Mouse (Mus musculus) inflammation-experienced regulatory T-cells, adult 6 months (primary cell): ENCODE measurements around the gene Rhof. TPM values are rescaled to one million over a fixed set of nuclear protein-coding genes. Genes with fewer than 3 reads are reported as not detected.

Source experiments
- ATAC-seq: one replicate; pipeline ENCODE4 v1.8.0; 2017
- polyA plus RNA-seq, 3 experiments: library from polyadenylated mRNA; unstranded; fragments of 100-300 nt; shearing (Covaris generic); gene quantifications; one replicate each; pipeline ENCODE4 v1.2.1; 2017

Gene Rhof
- polyA plus RNA-seq, 3 experiments from 2014 or later = 62.4 to 71.7 (median 66.6) TPM

DNA sequence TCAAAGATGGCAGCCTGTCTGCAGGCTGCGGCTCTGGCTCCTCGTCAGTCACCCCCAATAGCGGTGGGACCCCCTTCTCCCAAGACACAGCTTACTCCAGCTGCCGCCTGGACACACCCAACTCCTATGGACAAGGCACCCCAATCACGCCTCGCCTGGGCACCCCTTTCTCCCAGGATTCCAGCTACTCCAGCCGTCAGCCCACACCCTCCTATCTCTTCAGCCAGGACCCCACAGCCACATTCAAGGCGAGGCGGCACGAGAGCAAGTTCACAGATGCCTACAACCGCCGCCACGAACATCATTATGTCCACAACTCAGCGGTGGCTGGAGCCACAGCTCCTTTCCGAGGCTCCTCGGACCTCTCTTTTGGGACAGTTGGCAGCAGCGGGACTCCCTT, 15.1 kb upstream of the Rhof start:
- no peak for ATAC-seq

DNA sequence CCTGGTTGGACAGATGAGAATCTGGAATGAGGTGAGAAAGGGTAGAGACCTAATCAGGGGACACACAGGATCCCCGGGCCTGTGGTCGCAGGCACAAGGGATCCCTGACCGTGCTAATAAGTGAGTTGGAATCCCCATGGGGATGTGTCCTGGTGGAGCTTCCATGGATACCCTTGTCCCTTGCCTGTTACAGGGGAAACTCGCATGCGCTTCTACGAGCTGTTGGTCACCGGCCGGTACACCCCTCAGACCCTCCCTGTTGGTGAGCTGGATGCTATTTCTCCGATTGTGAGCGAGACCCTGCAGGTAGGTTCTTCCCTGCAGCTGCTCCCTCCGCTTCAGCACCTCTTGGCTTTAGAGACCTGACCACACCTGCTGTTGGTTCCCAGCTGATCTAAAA, 13.9 kb upstream of the Rhof start:
- no peak for ATAC-seq

DNA sequence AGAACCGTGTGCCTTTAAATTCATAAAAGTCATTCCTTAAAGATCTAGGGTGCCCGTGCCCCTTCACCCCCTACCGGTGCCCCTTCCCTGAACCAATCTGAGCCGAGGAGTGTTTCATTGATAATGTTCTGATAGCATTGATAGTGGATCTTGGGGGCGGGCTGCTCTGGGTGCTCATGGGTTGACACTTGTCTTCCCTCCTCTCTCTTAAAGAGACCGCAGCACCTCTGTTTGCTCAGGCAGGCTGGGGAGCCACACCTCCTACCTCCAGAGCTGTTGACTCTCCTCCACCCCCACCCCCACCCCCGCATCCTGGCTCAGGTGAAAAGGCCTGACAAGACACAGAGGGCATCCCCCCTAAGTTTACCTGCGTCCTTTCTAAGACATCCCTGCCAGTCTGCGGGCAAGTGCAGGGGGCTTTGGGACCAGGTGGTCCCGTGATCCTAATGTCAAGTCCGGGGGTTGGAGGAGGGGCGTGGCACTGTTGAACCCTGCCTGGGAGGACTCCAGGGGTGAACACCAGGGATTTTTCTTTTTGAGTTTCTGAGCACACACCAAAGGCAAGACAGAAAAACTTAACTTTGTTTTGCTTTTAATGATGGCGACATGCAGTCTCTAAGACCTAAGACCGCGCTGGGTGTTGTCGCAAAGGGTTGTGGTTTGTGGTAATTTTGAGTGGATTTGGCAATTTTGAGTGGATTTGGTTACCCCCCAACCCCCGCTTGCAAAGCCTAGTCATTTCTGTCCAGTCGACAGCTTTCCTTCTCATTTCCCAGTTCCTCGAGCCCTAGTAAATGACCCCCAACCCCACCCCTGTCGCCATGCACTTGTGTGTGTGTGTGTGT, 12.5 kb upstream of the Rhof start:
- peak; percentile 26 for ATAC-seq

DNA sequence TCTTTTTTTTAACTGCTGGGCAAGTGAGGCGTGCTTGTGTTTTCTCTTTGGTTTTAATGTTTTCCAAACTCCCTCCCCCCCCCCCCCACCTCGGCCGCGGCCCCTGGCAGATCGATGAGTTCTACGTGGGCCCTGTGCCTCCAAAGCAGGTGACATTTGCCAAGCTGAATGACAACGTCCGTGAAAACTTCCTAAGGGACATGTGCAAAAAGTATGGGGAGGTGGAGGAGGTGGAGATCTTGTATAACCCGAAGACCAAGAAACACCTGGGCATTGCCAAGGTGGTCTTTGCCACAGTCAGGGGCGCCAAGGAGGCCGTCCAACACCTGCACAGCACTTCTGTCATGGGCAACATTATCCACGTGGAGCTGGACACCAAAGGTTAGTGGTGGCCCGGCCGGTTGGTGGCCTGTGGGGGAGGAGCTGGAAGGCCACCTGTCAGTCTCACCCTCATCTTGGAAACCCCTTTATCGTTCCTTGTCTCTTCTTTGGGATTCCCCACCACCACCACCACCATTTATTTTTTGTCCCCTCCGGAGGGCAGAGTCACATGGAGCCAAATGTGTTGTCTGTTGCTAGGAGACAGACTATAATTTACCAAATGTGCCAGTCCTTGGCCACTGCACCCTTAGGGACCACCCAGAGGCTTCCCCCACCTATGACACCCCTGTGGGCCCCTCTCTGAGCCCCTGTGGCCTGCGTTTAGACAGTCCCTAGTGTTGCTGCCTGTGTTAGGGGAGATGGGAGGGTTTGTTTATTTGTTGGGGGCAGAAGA, 11.7 kb upstream of the Rhof start:
- ATAC-seq = no peak

DNA sequence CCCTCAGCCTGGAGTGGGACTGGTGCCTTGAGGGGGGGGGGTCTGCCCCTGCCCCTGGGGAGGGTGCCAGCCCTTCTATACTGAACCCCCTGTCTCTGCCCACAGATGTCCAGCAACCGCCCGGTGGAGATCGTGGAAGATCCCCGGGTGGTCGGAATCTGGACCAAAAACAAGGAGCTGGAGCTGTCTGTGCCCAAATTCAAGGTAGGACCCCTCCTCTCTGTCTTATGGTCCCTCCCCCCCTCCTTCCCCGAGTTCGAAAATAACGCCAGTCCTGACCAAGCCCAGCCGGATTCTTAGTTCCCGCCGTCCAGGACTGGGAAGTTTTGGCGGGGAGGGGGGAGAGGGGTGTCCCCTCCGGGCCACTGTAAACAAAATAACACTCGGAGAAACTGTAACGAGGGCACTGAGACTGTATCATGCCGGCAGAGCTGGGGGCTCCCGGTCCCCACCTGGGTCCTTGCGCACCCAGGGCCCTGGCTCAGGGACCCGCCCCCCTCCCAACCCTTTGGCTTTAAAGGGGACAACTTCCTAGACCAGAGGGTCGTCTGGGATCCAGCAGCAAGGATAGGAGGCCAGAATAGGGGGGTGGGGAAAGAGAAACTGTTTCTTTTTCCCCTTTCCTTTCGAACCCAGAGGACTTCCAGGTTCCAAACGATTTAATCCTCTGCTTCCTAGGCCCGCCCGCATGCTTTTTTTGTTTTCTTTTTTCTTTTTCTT, 10.9 kb upstream of the Rhof start:
- no peak for ATAC-seq

DNA sequence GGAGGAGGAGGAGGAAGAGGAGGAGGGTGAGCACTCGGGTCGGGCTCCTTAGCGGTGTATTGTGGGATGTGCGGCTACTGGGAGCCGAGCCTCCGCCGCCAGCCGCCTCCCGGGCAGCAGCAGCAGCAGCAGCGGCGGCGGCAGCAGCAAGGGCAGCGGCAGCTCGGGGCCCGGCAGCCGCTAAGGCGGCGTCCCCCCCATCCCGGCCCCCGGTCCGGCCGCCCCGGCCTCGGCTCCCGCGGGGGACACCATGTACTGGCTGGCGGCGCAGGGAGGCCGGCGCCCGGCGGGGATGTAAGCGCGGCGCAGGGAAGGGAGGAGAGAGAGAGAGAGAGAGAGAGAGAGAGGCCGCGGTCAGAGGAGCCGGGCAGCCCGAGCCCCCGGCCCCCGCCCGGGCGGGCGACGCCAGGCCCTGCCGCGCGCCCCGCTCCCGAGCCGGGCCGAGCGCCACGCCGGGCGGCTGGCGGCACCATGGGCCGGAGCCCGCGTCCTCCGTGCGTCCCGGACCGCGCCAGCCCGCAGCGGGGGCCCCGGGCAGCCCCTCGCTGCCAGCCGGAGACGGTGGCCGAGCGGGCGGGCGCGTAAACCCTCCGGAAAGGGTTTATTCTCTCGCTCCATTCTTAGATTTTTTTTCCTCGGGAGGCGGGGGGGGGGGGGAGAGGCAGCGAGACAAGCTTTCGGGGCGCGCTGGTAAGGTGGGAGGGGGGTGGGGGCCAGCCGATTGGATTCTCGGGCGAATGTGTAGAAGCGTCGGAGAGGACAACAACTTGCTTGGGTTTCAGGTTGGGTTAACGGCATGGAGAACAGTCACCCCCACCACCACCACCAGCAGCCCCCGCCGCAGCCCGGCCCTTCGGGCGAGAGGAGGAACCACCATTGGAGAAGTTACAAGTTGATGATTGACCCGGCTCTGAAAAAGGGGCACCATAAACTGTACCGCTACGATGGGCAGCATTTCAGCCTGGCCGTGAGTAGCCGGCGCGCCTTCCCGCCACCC, 10.0 kb upstream of the Rhof start, which contains the start of gene Setd1b:
Gene Setd1b, plus strand, starts transcription at position 33 of the 997 bp plus-strand sequence.
- ATAC-seq = no peak

DNA sequence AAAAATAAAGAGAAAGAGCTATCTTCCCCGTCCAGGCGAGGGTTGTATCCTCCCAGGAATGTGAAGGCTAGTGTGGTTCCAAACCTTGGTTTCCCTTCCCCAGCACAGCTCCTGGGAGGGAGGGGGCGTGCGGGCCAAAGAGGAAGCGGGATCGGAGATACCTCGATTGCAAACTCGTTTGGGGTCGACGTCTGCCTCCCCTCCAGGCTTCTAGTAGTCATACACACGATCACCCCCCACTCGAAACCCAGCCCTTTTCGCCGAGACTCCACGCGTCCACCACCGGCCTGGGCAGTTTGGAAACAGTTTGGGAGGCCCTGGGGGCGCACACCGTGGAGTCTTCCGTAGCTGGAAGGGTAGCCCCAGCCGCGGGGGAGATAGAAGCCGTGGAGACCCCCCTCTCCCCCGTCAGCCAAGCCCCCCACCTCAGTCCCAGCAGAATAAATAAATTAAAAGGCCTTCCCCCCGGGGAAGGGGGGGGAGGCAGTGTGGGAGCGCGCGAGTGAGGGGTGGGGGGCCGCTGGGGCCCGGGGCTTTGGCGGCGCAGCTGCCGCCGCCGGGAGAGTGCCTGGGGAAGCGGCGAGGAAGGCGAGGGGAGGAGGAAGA, 9.2 kb upstream of the Rhof start:
- ATAC-seq = no peak

DNA sequence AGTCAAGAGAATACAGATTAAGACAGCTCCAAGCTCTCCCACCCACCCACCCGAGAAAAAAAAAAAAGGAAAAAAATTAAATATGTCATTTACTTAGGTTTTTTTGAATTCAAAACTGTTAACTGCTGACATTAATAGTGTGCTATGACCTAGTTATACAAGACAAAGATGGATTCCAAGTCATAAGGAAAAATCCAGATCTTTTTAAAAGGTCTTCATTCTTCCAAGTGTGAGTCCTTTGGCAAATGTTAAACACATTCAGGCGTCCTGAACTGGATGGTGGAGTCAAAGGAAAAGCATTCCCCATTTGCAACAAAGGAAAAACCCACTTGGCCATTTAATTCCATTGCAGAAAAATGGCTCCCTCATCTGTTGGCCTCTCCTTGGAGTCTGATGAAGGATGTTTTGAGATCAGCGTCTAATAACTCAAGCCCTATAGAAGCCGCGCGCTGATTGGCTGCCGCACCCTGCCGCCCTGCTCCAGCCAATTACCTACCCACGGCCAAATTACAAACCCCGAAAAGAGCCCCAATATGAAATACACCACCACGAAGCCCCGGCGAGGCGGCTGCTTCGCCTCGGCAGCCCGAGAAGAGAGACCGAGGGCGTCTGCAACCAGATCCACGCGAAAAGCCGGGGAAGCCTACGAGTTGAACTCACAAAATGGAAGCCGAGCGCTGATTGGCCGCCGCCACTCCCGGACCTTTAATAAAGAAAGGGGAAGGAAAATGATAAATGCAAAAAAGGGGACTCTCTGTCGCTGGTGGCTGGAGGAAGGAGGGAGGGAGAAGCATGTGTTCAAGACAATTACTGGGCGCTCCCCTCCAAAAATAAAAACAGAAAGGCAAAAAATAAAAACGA, 8.4 kb upstream of the Rhof start:
- peak; percentile 79 for ATAC-seq

DNA sequence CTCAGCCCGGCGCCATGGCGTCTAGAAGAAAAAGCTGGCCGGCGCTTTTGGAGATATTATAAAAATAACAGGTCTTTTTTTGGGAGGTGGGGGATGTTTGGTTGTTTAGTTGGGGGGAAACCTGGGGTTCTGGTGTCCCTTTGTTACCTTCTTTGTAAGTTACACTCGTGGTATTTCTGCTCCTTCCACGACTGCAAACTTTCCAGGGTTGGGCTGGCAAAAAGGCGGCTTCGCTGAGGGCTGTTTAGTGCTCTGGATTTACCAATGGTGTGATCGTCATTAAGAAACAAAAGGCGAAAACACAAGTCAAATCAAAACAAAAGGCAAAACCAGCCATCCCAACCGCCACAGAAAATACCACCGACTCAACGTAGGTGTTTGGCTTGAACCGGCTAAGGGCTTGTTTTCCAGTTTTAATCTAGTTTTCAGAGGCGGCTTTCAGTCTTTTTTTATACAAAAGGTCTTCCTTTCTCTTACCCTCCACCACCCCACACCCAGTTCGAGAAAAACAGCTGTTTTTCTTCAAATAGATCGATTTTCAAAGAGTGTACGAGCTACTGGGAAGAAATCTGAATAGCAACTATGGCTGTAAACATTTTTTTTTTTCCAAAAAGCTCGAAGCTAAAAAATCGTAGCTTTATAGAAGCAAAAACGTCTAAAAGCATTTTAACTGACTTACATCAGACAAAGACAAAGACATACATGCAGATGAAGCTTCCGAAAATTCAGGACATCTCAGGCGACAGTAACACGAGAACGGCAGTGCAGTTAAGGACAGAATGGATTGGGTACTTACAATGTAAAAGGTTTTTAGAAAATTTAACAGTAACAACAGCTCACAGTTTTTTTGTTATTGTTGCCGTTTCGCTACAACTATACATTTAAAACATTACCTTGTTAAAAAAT, 7.5 kb upstream of the Rhof start:
- no peak for ATAC-seq

DNA sequence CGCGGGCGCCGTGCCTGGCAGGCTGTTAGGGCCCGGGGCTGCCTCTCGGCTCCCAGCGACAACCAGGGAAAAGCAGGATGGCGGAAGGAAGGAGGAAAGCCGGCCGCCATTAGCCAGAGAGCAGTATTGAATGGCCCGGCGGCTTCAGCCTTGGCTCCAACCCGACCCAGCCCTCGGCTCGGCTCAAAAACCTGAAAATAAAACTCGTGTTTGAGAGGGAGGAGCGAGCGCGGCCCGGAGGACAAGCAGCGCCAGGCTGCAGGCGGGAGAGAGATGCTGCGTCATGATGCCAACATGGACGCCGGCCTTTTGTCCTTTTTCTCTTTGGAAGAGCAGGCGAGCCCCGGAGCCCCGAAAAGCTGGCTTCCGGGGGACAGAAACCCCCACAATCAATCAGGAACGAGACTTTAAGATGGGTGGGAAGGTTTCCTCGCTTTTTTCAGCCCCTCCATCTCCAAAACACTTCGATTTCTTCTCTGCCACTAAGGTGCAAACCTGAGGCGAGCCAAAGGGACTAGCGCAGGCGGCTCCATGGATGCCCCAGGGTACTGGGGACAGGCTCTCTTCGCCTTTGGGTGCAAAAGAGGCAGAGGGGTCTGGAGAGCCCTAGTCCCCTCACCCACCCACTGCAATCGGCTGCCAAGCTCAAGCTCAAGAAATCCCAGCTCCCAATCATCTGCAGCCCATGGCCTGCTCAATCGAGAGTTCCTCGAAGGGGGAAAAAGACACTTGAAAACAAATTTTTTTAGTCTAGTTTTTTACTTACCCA, 6.6 kb upstream of the Rhof start:
- peak; percentile 18 for ATAC-seq

DNA sequence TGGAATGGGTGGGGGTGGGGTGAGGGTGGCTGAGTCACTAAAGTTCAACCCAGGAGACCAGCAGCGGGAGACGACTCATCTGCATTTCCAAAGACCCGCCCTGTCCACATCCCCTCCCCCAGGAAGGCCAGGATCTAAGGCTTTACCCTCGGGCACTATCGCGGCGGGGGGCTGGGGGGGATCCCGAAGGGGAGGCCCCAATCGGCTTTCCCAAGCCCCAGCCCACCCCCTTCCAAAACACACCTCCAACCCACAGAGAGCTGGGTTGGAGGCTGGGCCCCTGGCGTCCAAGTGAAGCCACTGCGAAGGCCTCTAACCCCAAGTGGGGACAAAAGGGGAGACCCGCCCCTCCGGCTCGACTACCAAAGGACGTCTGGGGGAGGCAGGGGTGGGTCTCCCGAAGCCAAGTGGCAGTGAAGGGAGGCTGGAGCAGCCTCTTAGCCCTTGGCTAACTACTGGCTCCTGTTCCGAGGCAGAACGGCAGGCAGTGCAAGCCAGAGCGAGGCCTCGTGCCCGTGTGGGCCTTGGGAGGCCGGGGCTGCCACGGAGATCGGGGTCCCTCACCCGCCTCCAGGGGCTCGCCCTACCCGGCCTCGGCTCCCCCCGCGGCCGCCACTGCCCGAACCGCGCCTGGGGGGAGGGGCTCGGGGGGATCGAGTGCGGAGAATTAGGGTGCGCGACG, 5.9 kb upstream of the Rhof start:
- ATAC-seq = no peak

DNA sequence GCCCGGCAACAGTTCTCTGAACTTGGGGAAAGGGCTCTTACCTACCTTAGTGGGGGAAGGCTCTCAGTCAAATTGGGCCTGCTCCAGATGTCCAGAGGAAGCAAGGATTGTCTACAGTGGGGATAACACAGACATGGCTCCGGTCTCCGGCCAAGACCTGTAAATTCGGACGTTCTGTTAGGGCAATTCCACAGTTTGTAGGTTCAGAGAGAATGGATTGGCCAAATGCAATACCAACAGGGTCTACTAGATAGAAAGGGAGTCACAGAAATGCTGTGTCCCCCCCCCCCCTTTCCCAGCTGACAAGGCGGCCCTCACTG, 5.4 kb upstream of the Rhof start:
- ATAC-seq = no peak

DNA sequence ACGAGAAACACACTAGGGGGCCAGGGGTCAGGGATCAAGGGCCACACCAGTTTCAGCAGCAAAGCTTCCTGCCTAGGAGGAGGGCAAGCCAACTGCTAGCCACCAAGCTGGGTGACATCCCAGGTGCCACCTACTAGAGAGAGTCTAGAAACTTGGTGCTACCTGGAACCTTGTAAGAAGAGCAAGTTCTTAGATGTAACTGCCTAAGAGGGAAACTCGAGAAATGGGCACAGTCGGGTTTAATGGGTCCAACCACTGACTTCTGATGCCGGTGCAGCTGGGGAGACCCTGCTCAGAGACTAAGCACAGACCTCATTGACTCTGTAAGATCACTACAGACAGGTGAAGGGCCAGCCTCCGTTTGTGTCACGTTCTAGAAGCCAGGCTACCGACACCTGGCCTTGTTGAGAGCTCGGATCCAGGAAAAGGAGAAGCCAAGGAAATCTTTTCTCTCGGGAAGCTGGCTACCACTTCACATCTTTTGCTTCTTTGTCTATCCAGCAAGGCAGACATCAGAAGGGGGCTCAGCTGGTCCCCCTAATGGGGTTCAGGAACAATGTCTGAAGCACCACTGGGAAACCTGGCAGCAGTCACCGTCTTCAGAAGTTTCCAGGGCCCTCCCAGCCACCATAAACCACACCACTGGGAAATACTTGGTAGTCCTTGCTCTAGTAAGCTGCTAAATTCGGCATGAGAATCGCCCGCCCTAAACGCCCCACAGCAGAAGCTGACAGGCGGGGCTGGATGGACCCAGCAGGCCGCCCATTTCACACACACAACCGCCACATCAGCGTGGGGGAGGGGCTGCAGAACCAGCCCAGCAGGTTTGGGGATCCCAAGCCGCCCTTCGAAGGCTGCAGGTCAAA, 4.8 kb upstream of the Rhof start:
- ATAC-seq = no peak

DNA sequence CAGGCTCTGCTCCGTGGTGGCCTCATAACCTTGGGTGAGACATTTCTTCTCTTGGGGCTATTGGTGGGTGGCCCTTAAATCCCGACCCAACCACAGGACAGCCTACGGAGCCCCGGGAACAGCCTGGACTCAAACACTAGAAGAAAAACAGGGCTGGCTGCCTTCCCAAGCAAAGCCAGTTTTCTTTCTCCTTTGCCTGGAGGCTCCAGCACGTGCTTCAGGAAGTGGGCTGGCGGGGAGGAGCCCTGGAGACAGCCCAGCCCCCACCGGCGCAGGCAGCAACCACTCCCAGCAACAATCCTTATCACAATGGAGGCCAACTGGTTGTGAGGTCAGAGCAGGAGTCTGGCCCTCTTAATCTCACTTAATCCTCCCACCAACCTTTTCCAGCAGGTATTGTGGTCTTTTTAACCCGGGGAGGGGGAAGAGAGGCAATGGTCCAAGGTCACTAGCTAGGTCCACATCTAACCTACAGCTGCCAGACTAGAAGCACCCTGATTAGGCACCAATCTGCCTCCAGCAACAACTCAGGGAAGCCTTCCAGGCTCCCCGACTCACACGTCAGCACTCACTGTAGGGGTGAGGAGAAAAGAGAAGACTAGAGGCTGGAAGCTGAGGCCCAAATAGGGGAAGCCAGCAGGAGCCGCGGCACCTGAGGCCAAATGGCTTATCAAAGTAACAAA, 4.0 kb upstream of the Rhof start:
- ATAC-seq = no peak

DNA sequence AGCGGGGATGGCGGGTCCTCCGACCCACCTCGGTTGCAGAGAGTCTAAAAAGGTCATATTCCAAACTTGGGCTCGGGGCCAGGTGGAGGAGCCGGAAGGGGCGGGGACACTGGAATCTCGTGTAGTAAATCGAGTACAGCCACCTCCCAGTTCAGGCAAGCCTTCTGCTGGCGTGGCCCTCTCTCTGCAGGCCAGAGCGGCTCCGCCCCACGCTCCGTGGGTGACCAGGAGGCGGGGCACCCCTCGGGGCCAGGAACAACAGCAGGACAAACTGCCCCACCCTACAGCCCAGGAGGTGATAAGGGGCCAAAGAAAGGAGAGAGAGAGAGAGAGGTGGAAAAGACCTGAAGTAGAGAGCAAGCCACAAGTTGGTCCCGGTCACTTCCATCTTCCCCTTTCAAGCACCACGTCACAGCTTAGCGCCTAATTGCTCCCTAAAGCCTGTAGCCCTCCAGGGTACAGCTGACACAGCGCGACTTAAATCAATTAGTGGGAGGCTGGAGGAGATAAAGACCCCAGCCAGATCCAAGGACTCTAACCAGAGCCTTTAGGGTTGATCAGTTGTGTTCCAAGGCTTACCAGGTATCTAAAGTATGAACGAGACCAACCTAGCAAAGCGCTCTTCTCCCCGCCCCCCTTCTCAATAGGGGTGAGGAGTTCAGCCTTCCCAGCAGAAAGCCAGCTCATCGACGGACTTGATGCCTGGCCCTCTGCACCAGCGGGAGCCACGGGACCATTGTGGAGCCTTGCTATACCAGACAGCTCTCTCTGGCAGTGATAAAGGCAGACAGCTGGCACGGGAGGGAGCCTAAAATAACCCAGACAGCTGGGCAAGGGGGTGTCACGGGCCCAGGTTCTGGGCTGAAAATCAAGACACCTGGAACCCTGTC, 3.2 kb upstream of the Rhof start:
- no peak for ATAC-seq
